Mouse (Mus musculus): ENCODE results near the gene Hist1h2ai. TPM values are rescaled to one million over a fixed set of nuclear protein-coding genes. Genes with fewer than 3 reads are reported as not detected.
"Not testable (repeated sequence)": the region's sequence is repeated elsewhere in the genome, so short reads cannot be mapped to it uniquely, and the experiment has no call there.

Hist1h2ai gene
- 17.1 and 23.9 TPM in 2 replicates for polyA plus RNA-seq (2015; fragmentation: Nextera tagmentation; extraction: Ambion mirVana)

- H3K9me3 ChIP-seq, H3K36me3 ChIP-seq, H3K27me3 ChIP-seq: not testable (repeated sequence)
- WGBS: under 1% methylated on average over 38 of the region's 50 CpGs
- H3K9ac ChIP-seq: peak within 1 kb of the TSS; percentile 47
- H3K4me3 ChIP-seq: peak within 1 kb of the TSS; percentile 44
- H3K27ac ChIP-seq: peak within 1 kb of the TSS; percentile 91
- H3K4me2 ChIP-seq: peak within 1 kb of the TSS; percentile 69
- peak; percentile 94 for ATAC-seq (ENCODE audit: insufficient number of reproducible peaks, low FRiP score, low TSS enrichment, low read depth)
- H3K4me1 ChIP-seq: peaks cover 25% of the 10 kb centered on the region
Observed at GRCm38 (mm10) chr13:21715864-21716539, at the start of gene Hist1h2ai, which contains the start of gene Hist1h2bl. Hist1h2ai (plus strand) TSS chr13:21716422. Hist1h2bl (minus strand) TSS chr13:21716143.

DNA sequence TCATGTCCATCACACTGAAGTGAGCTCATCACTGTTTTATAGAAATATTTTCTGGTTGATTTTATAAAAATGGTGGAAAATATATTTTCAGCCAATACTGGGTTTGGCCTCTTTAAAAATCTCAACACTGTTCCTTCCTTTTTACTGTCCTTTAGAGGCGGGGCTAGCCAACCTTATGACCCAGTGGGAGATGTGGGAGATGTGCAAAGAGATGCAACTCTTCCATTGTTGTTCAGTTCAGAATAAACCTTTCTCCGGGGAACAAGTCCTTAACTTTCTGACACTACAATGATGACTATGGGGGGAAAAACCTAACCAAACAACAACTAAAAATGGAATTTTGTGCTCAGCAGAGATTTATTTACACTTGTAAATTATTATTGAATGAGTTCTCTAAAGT lies 38.9 kb upstream of the Hist1h2ai start, which contains the start of gene Olfr1360:
TSS of gene Olfr1360 (minus strand) at position 101 of the 400 bp plus-strand sequence.
- Histone ChIP-seq H3K4me1 (no peaks in the 10 kb centered on the region), H3K36me3 (no peaks in the 10 kb centered on the region), H3K4me3 (no peak within 1 kb of the TSS), H3K27ac (no peak within 1 kb of the TSS), H3K4me2 (no peak within 1 kb of the TSS), H3K9ac (no peak within 1 kb of the TSS), H3K27me3 (no peaks in the 10 kb centered on the region), H3K9me3 (no peaks in the 10 kb centered on the region)
- WGBS: 77% methylated on average over 2 of the region's 2 CpGs
- ATAC-seq (ENCODE audit: insufficient number of reproducible peaks, low FRiP score, low TSS enrichment, low read depth): no peak

GRCm38 (mm10) chr13:21697811-21698210 lies 18.4 kb upstream of the Hist1h2ai start, which contains the start of gene Olfr1359:
Olfr1359 (plus strand) TSS chr13:21698111.
- no peak for ATAC-seq (ENCODE audit: insufficient number of reproducible peaks, low FRiP score, low TSS enrichment, low read depth)
- Histone ChIP-seq H3K9ac (no peak within 1 kb of the TSS), H3K27ac (no peak within 1 kb of the TSS)

GRCm38 (mm10) chr13:21706669-21707068 lies 9.6 kb upstream of the Hist1h2ai start:
- Histone ChIP-seq H3K4me3 (no peak overlapping the region), H3K27me3 (no peaks in the 10 kb centered on the region), H3K9me3 (no peaks in the 10 kb centered on the region), H3K4me1 (no peaks in the 10 kb centered on the region), H3K36me3 (no peaks in the 10 kb centered on the region), H3K9ac (no peak overlapping the region), H3K4me2 (no peak overlapping the region), H3K27ac (no peak overlapping the region)
- 73% methylated on average over 4 of the region's 4 CpGs for WGBS
- ATAC-seq (ENCODE audit: insufficient number of reproducible peaks, low FRiP score, low TSS enrichment, low read depth): no peak

More at GRCm38 (mm10) chr13:21697811-21698210, 18.4 kb upstream of the Hist1h2ai start, which contains the start of gene Olfr1359:
- Histone ChIP-seq H3K9me3 (no peaks in the 10 kb centered on the region), H3K4me1 (no peaks in the 10 kb centered on the region), H3K4me2 (no peak within 1 kb of the TSS), H3K4me3 (no peak within 1 kb of the TSS), H3K36me3 (no peaks in the 10 kb centered on the region), H3K27me3 (no peaks in the 10 kb centered on the region)

- peak overlapping the region; percentile 68 for H3K4me3 ChIP-seq
- no peaks in the 10 kb centered on the region for H3K9me3 ChIP-seq
- ATAC-seq (ENCODE audit: insufficient number of reproducible peaks, low FRiP score, low TSS enrichment, low read depth): peak; percentile 83
- H3K4me1 ChIP-seq: peaks cover 4% of the 10 kb centered on the region
- H3K27me3 ChIP-seq: no peaks in the 10 kb centered on the region
- peak overlapping the region; percentile 30; the same call in 1 of the 2 replicates for H3K4me2 ChIP-seq
- no peaks in the 10 kb centered on the region for H3K36me3 ChIP-seq
- WGBS: under 1% methylated on average over 32 of the region's 32 CpGs
- H3K9ac ChIP-seq: peak overlapping the region; percentile 44; the same call in 1 of the 2 replicates
- H3K27ac ChIP-seq: peak overlapping the region; percentile 91
Observed at GRCm38 (mm10) chr13:21710031-21710711, 6.1 kb upstream of the Hist1h2ai start.

GRCm38 (mm10) chr13:21710821-21711525 lies 5.2 kb upstream of the Hist1h2ai start:
- H3K4me1 ChIP-seq: peaks cover 9% of the 10 kb centered on the region
- peak overlapping the region; percentile 68 for H3K4me3 ChIP-seq
- ATAC-seq (ENCODE audit: insufficient number of reproducible peaks, low FRiP score, low TSS enrichment, low read depth): peak; percentile 81
- H3K27me3 ChIP-seq: no peaks in the 10 kb centered on the region
- H3K9me3 ChIP-seq: no peaks in the 10 kb centered on the region
- peak overlapping the region; percentile 68 for H3K27ac ChIP-seq
- WGBS: 3% methylated on average over 22 of the region's 22 CpGs
- H3K36me3 ChIP-seq: no peaks in the 10 kb centered on the region
- H3K4me2 ChIP-seq: peak overlapping the region; percentile 52
- H3K9ac ChIP-seq: 0 out of 2 replicates have a peak overlapping the region, but pooled peaks have one; percentile 18

DNA sequence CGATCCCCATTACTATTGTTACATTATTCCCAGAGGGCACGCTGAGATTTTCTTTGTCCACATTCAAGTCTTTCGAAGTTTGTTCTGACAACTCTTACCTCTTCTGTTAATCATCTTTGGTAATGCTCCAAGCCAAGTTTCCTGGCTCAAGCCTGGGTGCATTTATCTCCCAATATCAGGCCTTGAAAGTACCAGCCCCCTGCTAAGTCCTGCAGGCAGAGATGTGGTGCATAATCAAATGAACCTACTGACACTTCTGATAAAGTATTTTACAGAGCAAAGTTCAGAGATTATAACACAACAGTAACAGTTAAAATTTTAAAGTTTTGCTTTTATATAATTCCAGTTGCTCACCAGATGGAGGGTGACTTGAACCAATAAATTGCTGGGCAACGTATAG lies 4.5 kb upstream of the Hist1h2ai start:
- Histone ChIP-seq H3K9ac (no peak overlapping the region), H3K36me3 (no peaks in the 10 kb centered on the region), H3K27me3 (no peaks in the 10 kb centered on the region), H3K4me1 (peaks cover 9% of the 10 kb centered on the region), H3K4me2 (peak overlapping the region; percentile 52), H3K27ac (no peak overlapping the region; the same call in 1 of the 2 replicates), H3K9me3 (no peaks in the 10 kb centered on the region), H3K4me3 (peak overlapping the region; percentile 68)
- ATAC-seq (ENCODE audit: insufficient number of reproducible peaks, low FRiP score, low TSS enrichment, low read depth): no peak
- 28% methylated on average over 4 of the region's 4 CpGs for whole genome bisulfite sequencing

GRCm38 (mm10) chr13:21714725-21715124 lies 1.5 kb upstream of the Hist1h2ai start:
- Histone ChIP-seq H3K36me3 (no peaks in the 10 kb centered on the region), H3K27me3 (no peaks in the 10 kb centered on the region), H3K9me3 (no peaks in the 10 kb centered on the region), H3K27ac (peak overlapping the region; percentile 89), H3K4me2 (peak overlapping the region; percentile 69), H3K9ac (no peak overlapping the region), H3K4me3 (peak overlapping the region; percentile 44), H3K4me1 (peaks cover 22% of the 10 kb centered on the region)
- WGBS: 2% methylated on average over 7 of the region's 7 CpGs
- ATAC-seq (ENCODE audit: insufficient number of reproducible peaks, low FRiP score, low TSS enrichment, low read depth): no peak

GRCm38 (mm10) chr13:21715131-21715863 lies 925 bp upstream of the Hist1h2ai start:
- H3K9ac ChIP-seq: peak overlapping the region; percentile 28; the same call in 1 of the 2 replicates
- no peaks in the 10 kb centered on the region for H3K27me3 ChIP-seq
- peak overlapping the region; percentile 44 for H3K4me3 ChIP-seq
- H3K4me2 ChIP-seq: peak overlapping the region; percentile 69
- no peak for ATAC-seq (ENCODE audit: insufficient number of reproducible peaks, low FRiP score, low TSS enrichment, low read depth)
- H3K4me1 ChIP-seq: peaks cover 22% of the 10 kb centered on the region
- H3K36me3 ChIP-seq: no peaks in the 10 kb centered on the region
- peak overlapping the region; percentile 89 for H3K27ac ChIP-seq
- no peaks in the 10 kb centered on the region for H3K9me3 ChIP-seq
- under 1% methylated on average over 22 of the region's 22 CpGs for WGBS

- Histone ChIP-seq H3K4me1 (peaks cover 27% of the 10 kb centered on the region), H3K4me2 (peak overlapping the region; percentile 69), H3K4me3 (peak overlapping the region; percentile 44), H3K27ac (peak overlapping the region; percentile 91), H3K9ac (peak overlapping the region; percentile 47; the same call in 1 of the 2 replicates)
- 0% methylated on average over 15 of the region's 38 CpGs for WGBS
- not testable (repeated sequence) for H3K36me3 ChIP-seq; ATAC-seq (ENCODE audit: insufficient number of reproducible peaks, low FRiP score, low TSS enrichment, low read depth); H3K9me3 ChIP-seq; H3K27me3 ChIP-seq
Observed at GRCm38 (mm10) chr13:21716540-21717391, 544 bp downstream of the Hist1h2ai start.

Data from limb, embryonic 15.5 days (tissue).